ENCODE assay signal across 8 mouse cellular contexts in genomic region chr15:96491861-96492641, GRCm38 (mm10). TPM values are rescaled to one million over a fixed set of nuclear protein-coding genes. Genes with fewer than 3 reads are reported as not detected.
DNase-seq lines count a peak whose midpoint lies in the region; ATAC-seq lines count a peak whose summit lies in the region.

No protein-coding gene starts in this region.

- H3K9ac ChIP-seq in hindbrain, embryonic 14.5 days, result no peak overlapping the region
- no peak overlapping the region for H3K9ac ChIP-seq in limb, embryonic 15.5 days

- H3K27me3 ChIP-seq in heart, embryonic 10.5 days (ENCODE audit: insufficient read depth, poor library complexity, severe bottlenecking), result no peaks in the 10 kb centered on the region
- no peaks in the 10 kb centered on the region for H3K27me3 ChIP-seq in hindbrain, embryonic 14.5 days (ENCODE audit: control insufficient read depth, insufficient read depth, low read length)
- no peaks in the 10 kb centered on the region for H3K27me3 ChIP-seq in limb, embryonic 15.5 days

- H3K4me3 ChIP-seq in heart, embryonic 10.5 days, result no peak overlapping the region
- no peak overlapping the region for H3K4me3 ChIP-seq in hindbrain, embryonic 14.5 days (replicated peaks; ENCODE audit: low read length)
- H3K4me3 ChIP-seq in limb, embryonic 15.5 days, result no peak overlapping the region

- no peak for ATAC-seq in hindbrain, embryonic 14.5 days (ENCODE audit: low FRiP score)
- ATAC-seq in limb, embryonic 15.5 days (ENCODE audit: insufficient number of reproducible peaks, low FRiP score, low TSS enrichment, low read depth), result no peak; the same call in 1 of the 2 replicates
- no peak for ATAC-seq in frontal cortex, adult (ENCODE audit: low TSS enrichment)

- WGBS in heart, embryonic 10.5 days, result 48% methylated on average over 13 of the region's 13 CpGs
- WGBS in hindbrain, embryonic 14.5 days, result 33% methylated on average over 13 of the region's 13 CpGs
- WGBS in limb, embryonic 15.5 days, result 23% methylated on average over 13 of the region's 13 CpGs

- no peaks in the 10 kb centered on the region for H3K9me3 ChIP-seq in heart, embryonic 10.5 days
- H3K9me3 ChIP-seq in hindbrain, embryonic 14.5 days (ENCODE audit: control insufficient read depth, low read length), result no peaks in the 10 kb centered on the region
- no peaks in the 10 kb centered on the region for H3K9me3 ChIP-seq in limb, embryonic 15.5 days

- 0 out of 2 replicates have a peak, but pooled peaks cover 3% of the 10 kb centered on the region for H3K36me3 ChIP-seq in heart, embryonic 10.5 days
- H3K36me3 ChIP-seq in hindbrain, embryonic 14.5 days (replicated peaks; ENCODE audit: control insufficient read depth, insufficient read depth), result no peaks in the 10 kb centered on the region
- no peaks in the 10 kb centered on the region for H3K36me3 ChIP-seq in limb, embryonic 15.5 days

- no peak for DNase-seq in heart, embryonic 10.5 days (ENCODE audit: low spot score)
- no peak for DNase-seq in heart, adult 9 months (ENCODE audit: low spot score in 2 of 2)
- peak; percentile 70 for DNase-seq in R1 (ENCODE audit: low read depth, low spot score)
- DNase-seq in hindbrain, embryonic 14.5 days (ENCODE audit: low spot score), result peak; percentile 61
- no peak for DNase-seq in thymus, postnatal 0 days (ENCODE audit: low spot score)
- DNase-seq in adrenal gland, postnatal 36 days, result no peak

- H3K27ac ChIP-seq in heart, embryonic 10.5 days, result peak overlapping the region; percentile 69
- peak overlapping the region; percentile 49; the same call in 1 of the 2 replicates for H3K27ac ChIP-seq in hindbrain, embryonic 14.5 days
- peak overlapping the region; percentile 12 for H3K27ac ChIP-seq in limb, embryonic 15.5 days

- H3K4me2 ChIP-seq in hindbrain, embryonic 14.5 days (replicated peaks), result no peak overlapping the region
- no peak overlapping the region for H3K4me2 ChIP-seq in limb, embryonic 15.5 days

- peaks cover 22% of the 10 kb centered on the region for H3K4me1 ChIP-seq in heart, embryonic 10.5 days
- H3K4me1 ChIP-seq in hindbrain, embryonic 14.5 days (replicated peaks; ENCODE audit: control insufficient read depth, insufficient read depth, low read length), result peaks cover 17% of the 10 kb centered on the region
- H3K4me1 ChIP-seq in limb, embryonic 15.5 days, result peaks cover 33% of the 10 kb centered on the region

RNA-seq across cellular contexts. Expression of gene Scaf11, which starts 31.4 kb away (rescaled TPM):
- 77.2 and 93.0 TPM in 2 replicates for polyA plus RNA-seq in heart, embryonic 10.5 days (2016; fragmentation: Nextera tagmentation; extraction: Ambion mirVana)
- polyA plus RNA-seq in hindbrain, embryonic 14.5 days (2014; fragmentation: Nextera tagmentation; extraction: Ambion mirVana), result 47.5 and 49.6 TPM in 2 replicates
- polyA plus RNA-seq in limb, embryonic 15.5 days (2015; fragmentation: Nextera tagmentation; extraction: Ambion mirVana), result 85.2 and 87.2 TPM in 2 replicates
- 70.8 and 88.6 TPM in 2 replicates for polyA plus RNA-seq in thymus, postnatal 0 days (2015; fragmentation: Nextera tagmentation; extraction: Ambion mirVana)
- 10 to 100 TPM; 69.9 to 90.3 TPM for total RNA-seq in adrenal gland, postnatal 36 days (2021)

Comparison
In these comparisons a context has a peak if more than half of its experiments do, and no peak if none do; other contexts are left out.
1. DNase-seq: peak in R1 (single experiment) and hindbrain, embryonic 14.5 days (single experiment); none in heart, embryonic 10.5 days (single experiment), heart, adult 9 months (0 of 2), thymus, postnatal 0 days (single experiment) and adrenal gland, postnatal 36 days (0 of 2).
2. H3K27ac ChIP-seq: peak in every context shown above with its lines; median percentile 69 in heart, embryonic 10.5 days; 49 in hindbrain, embryonic 14.5 days; 12 in limb, embryonic 15.5 days.